Mouse (Mus musculus) adrenal gland, adult 8-10 months (tissue): ENCODE results near the gene Hdac9. TPM values are rescaled to one million over a fixed set of nuclear protein-coding genes. Genes with fewer than 3 reads are reported as not detected.

Experiments
- DNase-seq: peaks from one replicate; pipeline ENCODE4 v3.0.0; 2022
- total RNA-seq, 4 experiments: library from RNA; stranded (reverse); gene quantifications; 2 replicates each; pipeline ENCODE4 v1.2.4; 2022

Hdac9 gene
- total RNA-seq, 4 experiments from 2014 or later: 0.96 to 2.8 (median 1.9) TPM

DNA sequence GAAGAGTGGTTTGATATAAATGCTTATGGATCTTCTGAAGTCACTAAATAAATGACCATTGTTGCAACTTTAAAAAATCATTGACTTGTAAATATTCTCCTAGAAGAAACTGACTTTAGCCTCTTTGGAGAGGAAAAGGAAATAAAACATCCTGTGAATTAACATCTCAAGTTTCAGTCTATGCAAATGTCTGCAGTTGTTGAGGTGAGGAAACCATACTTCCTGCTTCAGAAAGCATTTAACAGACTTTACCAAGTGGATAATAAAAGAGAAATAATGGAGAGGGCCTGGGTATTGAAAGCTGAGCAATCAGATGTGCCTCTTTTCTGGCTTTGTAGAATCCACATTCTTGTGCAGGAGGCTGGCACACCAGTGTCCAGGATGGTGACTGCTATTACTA, 110.4 kb downstream of the Hdac9 start:
- DNase-seq: no peak

DNA sequence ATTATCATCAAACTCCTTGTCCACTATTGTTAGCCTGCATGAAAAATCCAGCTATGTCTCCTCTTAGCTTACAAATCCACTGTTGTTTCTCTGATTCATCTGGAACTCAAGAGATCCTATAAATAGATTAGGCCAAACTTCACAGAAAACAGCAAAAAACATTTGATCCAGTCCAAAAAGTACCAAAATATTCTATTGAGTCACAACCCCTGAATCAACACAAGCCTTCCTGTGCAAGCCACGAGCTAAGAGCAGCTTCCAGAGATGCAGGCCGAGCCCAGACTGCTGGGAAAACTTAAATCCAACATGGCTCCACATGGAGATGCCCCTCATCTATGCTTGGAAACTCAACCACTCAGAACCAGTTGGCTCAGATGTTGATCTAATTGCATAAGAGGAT, 113.2 kb downstream of the Hdac9 start:
- DNase-seq: no peak

DNA sequence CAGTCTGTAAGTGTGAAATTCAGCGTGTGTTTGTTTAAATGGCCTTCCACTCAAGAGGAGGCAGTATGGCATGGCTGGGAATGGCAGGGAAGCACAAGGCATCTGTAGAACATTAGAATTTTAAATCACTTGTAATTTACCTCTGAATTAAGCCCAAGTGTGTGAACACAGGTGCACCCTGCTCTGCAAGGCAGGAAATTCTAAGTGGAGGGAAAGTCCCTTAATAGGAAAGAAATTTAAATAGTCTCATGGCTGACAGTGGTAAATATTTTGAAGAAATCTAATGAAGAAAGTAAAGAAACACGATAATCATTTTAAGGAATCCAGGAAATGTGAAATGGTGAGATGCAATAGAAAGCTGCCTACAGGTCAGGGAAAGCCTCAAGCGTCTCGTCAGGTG, 114.6 kb downstream of the Hdac9 start:
- no peak for DNase-seq

DNA sequence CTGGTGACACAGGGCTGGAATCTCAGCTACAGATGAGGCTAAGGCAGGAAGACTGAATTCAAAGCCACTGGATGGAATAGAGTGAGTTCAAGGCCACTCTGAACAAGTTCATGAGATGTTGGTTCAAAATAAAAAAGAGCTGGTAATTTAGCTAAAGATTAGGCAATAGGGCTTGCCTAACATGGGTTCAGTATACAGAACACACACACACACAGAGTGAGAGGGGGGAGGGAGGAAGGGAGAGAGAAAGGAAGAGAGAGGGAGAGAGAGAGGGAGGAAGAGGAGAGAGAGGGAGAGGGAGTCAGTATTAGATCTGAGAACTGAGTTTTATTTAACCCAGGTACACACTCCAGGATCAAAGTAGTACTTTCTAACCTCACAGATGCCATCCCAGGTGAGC, 115.1 kb downstream of the Hdac9 start:
- DNase-seq: no peak

DNA sequence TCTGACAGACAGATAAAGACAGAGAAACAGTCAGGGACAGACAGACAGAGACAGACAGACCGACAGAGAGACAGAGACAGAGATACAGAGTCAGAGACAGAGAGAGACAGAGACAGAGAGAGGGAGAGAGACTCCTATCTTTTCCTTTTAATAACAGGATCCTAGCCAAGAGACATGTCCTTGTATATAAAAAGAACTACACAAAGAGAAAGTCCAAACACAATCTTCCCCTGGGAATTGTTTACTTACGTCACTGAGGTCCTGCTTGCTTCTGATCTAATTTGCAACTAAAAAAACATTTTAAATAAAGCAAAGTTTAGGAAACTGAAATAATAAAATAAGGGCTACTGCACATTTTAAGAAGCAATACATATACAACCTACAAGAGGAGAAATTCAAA, 119.5 kb downstream of the Hdac9 start:
- DNase-seq: no peak

DNA sequence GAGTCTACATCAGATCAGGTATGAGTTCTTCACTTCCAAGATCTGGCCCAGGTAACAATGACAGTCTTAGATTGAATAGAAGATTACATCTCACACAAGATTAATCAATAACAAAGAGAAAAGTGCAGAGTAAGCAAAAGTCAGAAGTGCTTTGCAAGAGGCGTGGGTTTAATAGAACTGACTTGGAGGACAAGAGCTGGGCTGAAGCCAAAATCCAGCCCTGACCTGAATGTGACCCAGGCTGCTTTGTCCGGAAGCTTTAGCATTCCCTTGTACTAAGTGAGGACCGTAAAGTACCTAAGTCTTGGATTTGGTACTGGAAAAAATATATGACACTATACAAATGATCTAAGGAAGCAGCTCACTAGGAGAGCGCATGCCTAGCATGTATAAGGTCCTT, 121.4 kb downstream of the Hdac9 start:
- no peak for DNase-seq

DNA sequence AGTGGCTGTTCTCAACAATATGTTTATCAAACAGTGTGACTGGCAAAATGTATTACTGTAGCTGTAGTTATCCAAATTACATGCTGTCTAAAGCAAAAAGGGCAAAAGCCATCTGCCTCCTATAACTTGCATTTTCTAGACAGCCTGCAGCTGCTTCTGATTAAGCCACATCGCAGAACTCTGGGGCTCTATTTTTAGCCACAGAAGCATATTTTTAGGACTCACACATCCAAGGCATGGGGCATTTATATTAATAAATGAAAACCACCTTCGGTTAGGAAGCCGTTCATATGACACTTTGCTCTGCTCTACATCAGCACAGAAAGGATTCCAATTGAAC, 124.8 kb downstream of the Hdac9 start:
- DNase-seq: no peak

DNA sequence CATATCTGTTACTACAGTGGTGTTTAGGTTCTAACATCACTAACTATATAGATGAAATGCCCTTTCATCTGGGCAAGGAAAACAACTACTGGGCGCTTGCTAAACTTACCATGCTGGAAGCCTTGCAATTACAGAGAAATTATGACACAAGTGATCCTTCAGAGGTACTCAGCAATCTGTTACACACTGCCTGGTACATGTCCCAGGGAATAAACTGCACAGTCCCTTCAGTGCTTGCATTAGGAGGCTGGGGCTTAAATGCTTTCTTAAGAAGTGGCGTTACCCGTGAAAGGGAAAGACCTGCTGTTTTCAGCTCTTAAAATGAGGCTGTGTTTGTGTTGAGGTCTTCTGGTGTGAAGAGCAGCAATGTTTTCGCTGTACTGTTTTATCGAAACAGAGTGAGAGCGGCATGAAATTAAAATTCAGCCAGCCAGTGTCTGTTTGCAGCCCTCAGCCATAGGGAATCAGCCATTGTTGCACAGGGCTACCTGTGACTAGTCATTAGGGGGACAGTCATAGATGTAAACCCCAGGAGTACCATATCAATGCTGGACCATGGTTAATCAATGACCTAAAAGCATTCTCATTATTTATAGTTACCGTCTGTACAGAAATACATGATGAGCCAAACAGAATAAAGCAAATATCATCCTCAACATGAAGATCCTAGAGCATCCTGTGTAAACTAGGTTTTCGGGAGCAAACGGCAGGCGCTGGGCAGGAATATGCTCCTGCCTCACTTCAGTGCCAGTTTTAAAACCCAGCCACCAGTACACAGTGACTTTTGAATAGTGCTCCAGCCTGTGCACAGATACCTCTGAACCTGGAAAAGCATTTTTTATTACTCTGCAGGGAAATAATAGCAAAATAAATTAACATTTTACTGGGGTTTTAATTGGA, 125.4 kb downstream of the Hdac9 start:
- no peak for DNase-seq

DNA sequence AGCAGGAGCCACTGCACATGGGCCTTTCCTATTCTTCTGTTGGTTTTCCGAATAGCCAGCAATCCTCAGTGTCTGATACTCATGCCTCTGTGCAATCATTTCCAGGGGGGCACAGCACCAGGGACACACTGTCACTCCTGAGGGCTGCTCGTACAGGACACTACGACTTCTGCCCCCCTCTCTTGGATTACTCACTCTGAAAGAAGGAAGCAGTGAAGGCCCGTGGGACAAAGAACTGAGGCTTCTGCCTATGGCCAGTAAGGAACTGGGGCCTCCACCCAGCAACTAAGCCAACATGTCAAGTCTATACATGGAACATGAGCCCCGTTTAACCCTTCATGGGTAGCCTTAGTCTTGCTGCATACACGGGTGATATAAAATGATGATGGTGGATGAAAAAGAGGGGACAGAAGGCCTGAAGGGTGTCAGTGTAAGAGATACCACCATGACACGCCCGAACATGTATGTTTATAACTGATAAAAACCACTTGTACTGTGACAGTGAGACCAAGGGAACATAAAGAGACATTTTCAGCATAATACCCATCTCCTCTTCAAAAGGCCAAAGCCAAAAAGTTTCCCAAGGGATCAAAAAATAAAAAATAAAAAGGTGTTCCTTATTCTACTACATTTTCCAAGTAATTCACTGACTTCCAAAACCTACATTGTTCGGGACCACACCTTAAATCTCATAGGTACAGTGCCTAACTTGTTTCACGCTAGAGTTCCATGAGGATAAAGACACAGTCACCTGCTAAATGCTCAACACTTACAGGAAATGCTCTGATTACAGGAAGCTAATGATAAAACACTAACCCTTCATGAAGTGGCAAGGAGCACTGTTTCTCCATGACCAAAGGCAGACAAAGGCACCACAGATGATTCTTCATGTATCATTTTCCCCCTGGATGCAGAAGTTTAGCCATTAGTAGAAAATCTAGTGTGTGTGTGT, 127.6 kb downstream of the Hdac9 start:
- DNase-seq: no peak

DNA sequence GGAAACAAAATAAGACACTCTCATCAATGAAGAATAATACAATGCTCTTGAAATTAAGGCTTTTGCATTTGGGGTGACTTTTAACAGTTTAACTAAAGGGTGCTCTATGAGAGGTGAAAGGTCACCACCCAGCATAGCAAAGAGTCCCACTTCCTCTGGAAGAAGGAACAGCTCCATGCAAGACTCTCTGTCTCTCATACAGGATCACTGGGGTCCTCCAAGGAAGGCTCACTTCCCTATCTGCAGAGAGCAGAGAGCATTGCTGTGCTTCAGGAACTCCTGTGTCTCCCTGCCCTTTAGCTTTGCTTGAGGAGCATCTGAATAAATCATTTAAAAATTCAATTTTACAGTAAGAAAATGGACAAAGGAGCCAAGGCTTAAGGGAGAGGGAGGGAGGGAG, 129.5 kb downstream of the Hdac9 start:
- DNase-seq: no peak

DNA sequence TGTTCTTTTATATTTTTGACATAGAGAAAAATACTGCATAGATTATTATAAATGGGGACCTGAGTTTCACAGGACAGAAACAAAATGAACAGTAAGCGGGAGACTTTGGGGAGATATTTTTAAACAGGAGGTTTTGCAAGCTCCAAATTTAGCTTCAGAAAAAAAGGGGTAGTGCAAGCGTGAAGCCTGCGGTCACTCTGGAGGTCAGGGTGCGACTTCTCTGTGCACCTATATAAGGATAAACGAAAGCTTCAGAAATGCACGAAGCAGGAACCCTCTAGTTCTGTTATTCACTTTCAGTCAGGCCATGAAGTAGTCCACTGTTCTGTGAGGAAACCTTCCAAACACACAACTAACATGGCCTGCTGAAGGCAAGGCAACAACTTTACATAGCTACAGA, 133.3 kb downstream of the Hdac9 start:
- no peak for DNase-seq

DNA sequence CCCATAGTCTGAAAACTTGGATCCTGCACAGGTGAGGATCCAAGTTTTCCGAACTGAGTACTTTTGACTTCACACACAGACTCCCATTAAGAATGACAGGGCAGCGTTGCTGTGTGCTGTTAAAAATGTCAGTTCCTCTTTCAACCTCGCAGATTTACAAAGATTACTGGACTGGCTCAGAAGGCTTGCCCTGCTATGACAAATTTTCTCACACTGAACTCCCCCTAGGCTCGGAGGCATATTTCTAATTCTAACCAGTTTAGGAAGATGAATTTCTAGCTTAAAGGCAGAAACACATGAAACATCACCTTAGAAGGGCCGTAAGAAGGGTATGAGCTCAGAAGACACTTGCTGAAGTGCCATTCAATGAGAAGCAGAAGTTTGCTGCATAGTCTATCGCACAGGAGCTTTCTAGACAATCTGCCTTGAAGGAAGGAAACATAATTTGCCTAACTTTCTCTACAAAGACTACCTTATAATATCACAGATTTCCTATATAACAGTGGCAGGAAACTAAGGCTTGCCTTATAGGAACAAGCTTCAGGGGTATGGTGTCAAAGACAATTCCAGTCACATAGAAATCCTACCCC, 137.4 kb downstream of the Hdac9 start:
- no peak for DNase-seq

DNA sequence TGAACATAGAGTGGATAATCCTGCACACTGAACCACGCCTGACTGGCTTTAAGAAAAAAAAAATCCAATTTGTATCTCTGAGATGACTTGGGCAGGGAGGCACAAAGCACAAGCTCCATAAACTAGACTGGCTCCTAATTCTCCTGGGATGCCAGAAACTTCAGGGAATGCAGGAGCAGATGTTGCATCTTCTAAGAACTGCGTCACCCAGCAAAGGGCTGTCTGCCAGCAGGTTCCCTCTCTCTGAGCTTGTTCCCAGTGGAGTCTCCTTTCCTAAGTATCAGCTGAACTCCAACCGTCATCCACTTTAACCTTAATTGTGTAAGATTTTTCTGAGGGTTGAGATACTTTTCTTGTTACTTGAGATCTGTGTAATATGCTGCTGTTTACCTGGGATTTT, 140.7 kb downstream of the Hdac9 start:
- no peak for DNase-seq

DNA sequence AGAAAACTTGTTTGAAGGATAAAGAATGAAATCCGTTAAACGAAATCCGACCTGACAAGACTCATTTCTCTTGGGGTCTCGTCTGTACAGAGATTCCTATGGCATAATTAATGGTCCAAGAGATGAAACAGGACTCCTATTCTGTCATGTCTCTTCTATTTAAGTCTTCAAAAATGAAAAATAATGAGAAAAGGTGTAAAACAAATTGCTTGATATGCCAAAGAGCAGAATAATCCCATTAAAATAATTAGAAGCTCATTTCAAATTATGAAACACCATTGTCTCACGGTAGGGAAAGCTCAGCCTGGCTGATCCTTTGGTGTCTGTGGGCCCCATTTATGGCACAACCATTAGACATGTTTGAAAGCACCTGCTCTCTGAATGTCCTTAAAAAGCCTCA, 142.8 kb downstream of the Hdac9 start:
- DNase-seq: no peak

DNA sequence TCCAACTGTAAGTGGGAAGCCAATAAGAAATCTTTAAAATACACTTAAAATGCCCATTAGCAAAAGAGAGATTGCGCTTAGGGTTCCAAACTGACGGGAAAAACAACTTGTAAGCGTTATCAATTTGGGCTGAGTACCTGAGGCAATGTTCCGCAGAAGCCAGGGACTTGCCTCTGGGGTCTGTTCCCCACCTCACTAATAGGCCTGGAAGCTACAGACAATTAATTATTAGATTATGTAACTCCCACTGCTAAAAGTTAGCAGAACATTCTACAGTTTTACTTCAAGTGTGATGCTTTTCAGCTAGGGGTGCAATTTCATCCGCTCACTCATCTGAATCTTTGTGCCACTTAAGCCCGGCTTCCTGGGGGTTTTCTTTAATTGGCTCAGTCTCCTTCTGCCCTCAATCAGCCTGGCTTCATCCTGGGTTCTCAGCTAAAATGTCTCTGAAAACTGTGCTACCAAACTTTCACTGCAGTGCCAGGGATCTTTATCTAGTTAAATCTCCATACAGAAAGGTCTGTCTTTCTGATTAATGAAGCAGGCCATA, 149.6 kb downstream of the Hdac9 start:
- no peak for DNase-seq

DNA sequence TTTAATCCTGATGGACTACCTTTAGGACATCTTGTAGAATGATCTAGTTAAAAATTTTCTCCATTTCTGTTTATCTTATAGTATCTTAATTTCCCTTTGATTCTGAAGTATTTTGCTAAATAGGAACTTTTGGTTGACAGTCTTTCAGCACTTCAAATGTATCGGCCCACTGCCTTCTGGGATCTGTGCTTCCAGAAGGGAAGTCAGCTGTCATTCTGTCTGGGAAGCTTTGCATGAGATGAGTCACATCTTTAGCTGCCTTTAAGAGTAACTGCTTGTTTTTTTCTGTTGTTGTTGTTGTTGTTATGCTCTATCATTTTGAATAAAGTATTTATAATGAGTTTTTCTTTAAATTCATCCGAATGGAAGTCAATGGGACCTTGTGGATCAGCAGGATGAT, 169.6 kb downstream of the Hdac9 start:
- DNase-seq: no peak

DNA sequence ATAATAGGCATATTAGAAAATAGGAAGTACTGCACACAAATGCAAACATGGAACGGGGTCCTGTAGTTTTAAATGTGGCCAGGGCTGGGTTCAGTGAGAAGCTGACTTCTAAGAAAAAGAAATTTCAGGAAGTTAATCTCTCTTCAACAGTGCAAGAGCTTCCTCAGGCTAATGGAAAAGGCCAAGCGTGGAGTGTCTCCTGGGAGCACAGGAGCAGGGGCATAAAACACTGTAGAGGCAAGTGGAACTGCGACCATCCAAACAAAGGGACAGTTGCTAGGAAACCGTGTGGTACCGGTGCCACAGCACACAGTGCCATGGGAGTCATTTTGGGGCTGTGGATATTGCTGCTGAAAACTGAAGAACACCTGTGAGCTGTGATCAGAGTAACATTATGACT, 191.7 kb downstream of the Hdac9 start:
- DNase-seq: no peak

DNA sequence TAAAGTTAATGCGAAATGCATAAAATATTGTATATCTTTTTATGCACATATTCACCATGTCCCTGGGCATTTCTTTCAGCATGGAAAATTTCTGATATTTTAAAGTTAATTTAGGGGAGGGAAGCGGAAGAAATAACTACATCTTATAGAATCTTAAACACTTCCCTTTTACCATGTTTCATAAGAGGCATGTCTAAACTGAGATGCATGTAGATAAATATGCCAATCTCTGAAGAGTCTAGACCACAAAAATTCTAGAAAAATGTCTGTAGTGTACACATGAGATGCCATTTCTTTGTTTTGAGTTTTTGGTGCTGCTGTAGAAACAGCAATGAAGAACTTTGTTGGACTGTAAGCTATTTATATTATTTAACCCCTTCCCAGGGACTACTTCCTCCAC, 192.6 kb downstream of the Hdac9 start:
- DNase-seq: no peak

DNA sequence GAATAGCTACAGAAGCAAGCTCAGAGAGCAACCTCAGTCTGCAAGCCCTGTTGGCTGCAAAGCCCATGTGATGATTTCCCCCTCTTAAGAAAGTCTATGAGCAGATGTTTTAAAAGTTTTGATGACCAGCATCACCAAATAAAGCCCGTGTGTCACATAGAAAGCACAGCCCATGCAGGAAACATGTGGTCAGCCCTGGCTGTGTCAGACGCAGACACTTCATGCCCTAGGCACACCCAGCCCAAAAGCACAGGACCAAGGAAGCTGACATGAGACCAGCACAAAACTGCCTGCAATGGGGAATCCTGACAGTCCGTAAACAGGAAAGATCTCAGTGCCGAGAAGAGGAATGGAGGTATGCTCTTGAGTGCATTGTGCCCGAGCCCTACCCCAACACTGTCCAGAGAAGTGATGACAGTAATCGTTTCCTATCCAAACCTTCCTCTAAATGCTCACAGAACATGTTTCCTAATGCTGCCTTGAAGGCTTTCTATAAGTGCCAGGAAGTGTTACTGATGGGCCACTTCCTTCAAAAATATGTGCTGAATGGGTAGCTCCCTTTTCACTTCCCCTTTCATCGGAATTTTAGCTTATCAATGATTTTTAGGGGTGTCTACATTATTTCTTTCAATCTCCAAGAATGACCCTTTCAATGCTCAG, 193.9 kb downstream of the Hdac9 start:
- no peak for DNase-seq

DNA sequence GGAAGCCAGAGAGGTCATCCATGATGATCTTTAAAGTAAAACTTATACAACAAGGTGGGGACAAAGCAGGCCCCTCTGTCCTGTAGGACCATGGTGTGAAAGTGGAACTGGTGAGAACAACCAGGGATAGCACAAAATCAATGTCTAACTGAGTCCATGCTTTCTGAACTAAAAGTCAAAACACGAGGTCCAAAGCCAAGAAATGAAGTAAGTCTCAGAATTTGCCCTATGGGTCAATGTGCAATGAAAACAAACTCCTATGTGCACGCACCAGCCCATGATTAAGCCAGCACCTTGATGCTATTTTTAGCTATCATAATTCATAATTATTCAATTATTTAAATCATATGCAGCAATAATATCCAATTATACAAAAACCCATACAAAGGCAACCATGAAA, 196.0 kb downstream of the Hdac9 start:
- no peak for DNase-seq

DNA sequence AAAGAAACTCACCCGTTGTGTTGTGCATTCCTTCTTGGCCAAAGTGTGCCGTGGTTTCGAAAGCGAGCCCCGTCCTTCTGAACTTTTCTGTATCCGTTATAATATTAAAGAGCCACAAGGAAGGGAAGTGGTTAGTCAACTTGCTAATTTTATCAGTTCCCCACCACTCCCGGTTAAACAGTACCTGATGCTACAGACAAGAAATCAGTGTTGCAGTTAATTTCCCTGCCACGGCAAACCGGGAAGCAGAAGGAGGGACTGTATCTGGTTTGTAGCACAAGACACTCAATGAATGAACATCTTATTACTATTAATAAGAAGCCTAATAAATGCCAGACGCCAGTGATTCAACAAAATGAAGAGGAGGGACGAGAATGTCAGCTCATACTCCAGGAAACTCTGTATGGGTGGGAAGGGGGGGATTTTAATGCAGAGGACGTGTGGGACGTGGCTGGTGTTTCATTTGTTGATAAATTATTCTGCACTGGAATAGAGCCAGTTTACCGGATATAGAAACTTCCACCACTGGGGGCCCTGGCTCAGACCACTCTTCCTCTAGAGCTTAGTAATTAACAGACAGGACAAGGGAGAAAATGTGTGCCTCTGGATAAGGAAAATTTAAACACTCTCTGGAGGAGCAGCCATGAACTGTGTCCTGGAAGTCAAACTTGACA, 202.5 kb downstream of the Hdac9 start:
- DNase-seq: no peak

DNA sequence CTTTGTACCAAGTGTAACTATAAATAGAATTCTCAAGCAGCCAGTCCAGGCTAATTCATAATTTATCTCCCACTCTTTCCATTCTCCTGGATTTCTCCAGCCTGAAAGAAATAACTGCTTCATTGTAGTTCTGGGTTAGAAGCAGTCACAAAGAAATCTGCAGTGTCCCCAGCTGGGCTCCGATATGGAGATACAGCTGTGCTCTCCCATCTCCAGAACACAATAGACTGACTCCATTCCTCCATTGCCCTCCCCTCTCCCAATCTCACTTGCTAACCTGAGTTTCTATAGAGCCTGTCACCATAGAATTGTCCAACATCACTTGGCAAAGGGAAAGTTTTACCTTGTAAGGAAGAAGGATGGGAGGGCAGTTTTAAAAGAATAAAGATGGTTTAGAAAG, 218.9 kb downstream of the Hdac9 start:
- no peak for DNase-seq
